Mouse (Mus musculus) MEL (cell line): ENCODE results near the gene Gm20696. TPM values are rescaled to one million over a fixed set of nuclear protein-coding genes. Genes with fewer than 3 reads are reported as not detected.

Experiments
- DNase-seq: peaks from one replicate; pipeline ENCODE4 v3.0.0; 2011; ENCODE audit warnings: low read depth, low spot score
- H3K27ac ChIP-seq: 2 replicates; pipeline ENCODE4 v1.5.1; 2012; ENCODE audit warnings: low read depth, mild to moderate bottlenecking, control low read depth, low read length, moderate library complexity; ENCODE audit not compliant: control insufficient read depth
- H3K27me3 ChIP-seq, 2 experiments: fragments of 150-350 bp in 1 of 2; sonication (generic) in 1 of 2; 2 replicates each; pipeline ENCODE4 v1.6.1; 2012; ENCODE audit warnings: low read length in 2 of 2, mild to moderate bottlenecking in 2 of 2, improper control_type of control experiment in 1 of 2, moderate library complexity in 1 of 2; ENCODE audit not compliant: insufficient read depth in 2 of 2, control insufficient read depth in 1 of 2
- H3K36me3 ChIP-seq, 2 experiments: 2 replicates each; pipeline ENCODE4 v1.6.1; 2012 to 2014; ENCODE audit warnings: low read length in 2 of 2, improper control_type of control experiment in 1 of 2, inconsistent platforms in 1 of 2, mild to moderate bottlenecking in 1 of 2; ENCODE audit not compliant: insufficient read depth in 2 of 2, control insufficient read depth in 1 of 2
- H3K4me1 ChIP-seq, 2 experiments: fragments of 150-350 bp in 1 of 2; sonication (generic) in 1 of 2; 2 replicates each; pipeline ENCODE4 v1.6.1; 2012; ENCODE audit warnings: low read length in 2 of 2, improper control_type of control experiment in 1 of 2, mild to moderate bottlenecking in 1 of 2; ENCODE audit not compliant: insufficient read depth in 2 of 2, control insufficient read depth in 1 of 2
- H3K4me3 ChIP-seq, 2 experiments: fragments of 150-350 bp in 1 of 2; sonication (generic) in 1 of 2; 2 replicates each; pipeline ENCODE4 v1.5.1; 2012; ENCODE audit warnings: low read depth in 2 of 2, low read length in 2 of 2, mild to moderate bottlenecking in 2 of 2, moderate library complexity in 2 of 2, control low read depth in 1 of 2, improper control_type of control experiment in 1 of 2; ENCODE audit not compliant: control insufficient read depth in 1 of 2, insufficient read depth in 1 of 2
- H3K79me2 ChIP-seq: 2 replicates; pipeline ENCODE4 v1.6.1; 2012; ENCODE audit warnings: mild to moderate bottlenecking, low read length, moderate library complexity; ENCODE audit not compliant: control insufficient read depth, poor library complexity, insufficient read depth
- H3K9ac ChIP-seq: 2 replicates; pipeline ENCODE4 v1.6.1; 2012; ENCODE audit warnings: low read depth, mild to moderate bottlenecking, control low read depth, low read length, moderate library complexity; ENCODE audit not compliant: control insufficient read depth, poor library complexity, severe bottlenecking
- H3K9me3 ChIP-seq: fragments of 150-350 bp; sonication (generic); replicated peaks from 2 replicates; pipeline ENCODE4 v1.6.1; 2012; ENCODE audit warnings: mild to moderate bottlenecking, low read length, improper control_type of control experiment, moderate library complexity; ENCODE audit not compliant: insufficient read depth
- BHLHE40 ChIP-seq: IDR thresholded peaks from 2 replicates; pipeline ENCODE4 v1.6.1; 2012; ENCODE audit warnings: low read depth, mild to moderate bottlenecking, inconsistent platforms, low read length, improper control_type of control experiment, borderline replicate concordance
- CHD2 ChIP-seq: IDR thresholded peaks from 2 replicates; pipeline ENCODE4 v1.6.1; 2011; ENCODE audit warnings: low read length, improper control_type of control experiment
- E2F4 ChIP-seq: IDR thresholded peaks from 2 replicates; pipeline ENCODE4 v1.6.1; 2011; ENCODE audit warnings: low read depth, low read length, improper control_type of control experiment, borderline replicate concordance
- EP300 ChIP-seq, 2 experiments: IDR thresholded peaks; 2 replicates each; pipeline ENCODE4 v1.6.1; 2011; ENCODE audit warnings: improper control_type of control experiment in 2 of 2, low read length in 2 of 2, low read depth in 1 of 2, mild to moderate bottlenecking in 1 of 2
- ETS1 ChIP-seq: IDR thresholded peaks from 2 replicates; pipeline ENCODE4 v1.6.1; 2012; ENCODE audit warnings: low read depth, mild to moderate bottlenecking, inconsistent platforms, low read length, improper control_type of control experiment, moderate library complexity
- GATA1 ChIP-seq: IDR thresholded peaks from 2 replicates; pipeline ENCODE4 v1.6.1; 2011; ENCODE audit warnings: low read depth, low read length, improper control_type of control experiment
- HCFC1 ChIP-seq: IDR thresholded peaks from 2 replicates; pipeline ENCODE4 v1.6.1; 2012; ENCODE audit warnings: low read depth, mild to moderate bottlenecking, inconsistent platforms, low read length, improper control_type of control experiment, moderate library complexity
- JUND ChIP-seq: IDR thresholded peaks from 2 replicates; pipeline ENCODE4 v1.6.1; 2011; ENCODE audit warnings: low read depth, mild to moderate bottlenecking, improper control_type of control experiment, low read length
- KAT2A ChIP-seq: conservative IDR thresholded peaks from 2 replicates; pipeline ENCODE4 v1.6.1; 2012; ENCODE audit warnings: low read depth, low read length, improper control_type of control experiment, inconsistent platforms
- MAFK ChIP-seq: IDR thresholded peaks from 2 replicates; pipeline ENCODE4 v1.6.1; 2011; ENCODE audit warnings: low read depth, mild to moderate bottlenecking, low read length, improper control_type of control experiment, borderline replicate concordance
- MEF2A ChIP-seq: IDR thresholded peaks from 2 replicates; pipeline ENCODE4 v1.6.1; 2014; ENCODE audit warnings: low read depth, mild to moderate bottlenecking, inconsistent platforms, low read length, improper control_type of control experiment; ENCODE audit not compliant: poor library complexity, insufficient replicate concordance, severe bottlenecking; ENCODE audit errors: extremely low read depth
- MXI1 ChIP-seq: IDR thresholded peaks from 2 replicates; pipeline ENCODE4 v1.6.1; 2011; ENCODE audit warnings: mild to moderate bottlenecking, low read depth, low read length, improper control_type of control experiment
- MYB ChIP-seq: IDR thresholded peaks from 2 replicates; pipeline ENCODE4 v1.6.1; 2011; ENCODE audit warnings: mild to moderate bottlenecking, low read depth, low read length, improper control_type of control experiment
- NRF1 ChIP-seq: IDR thresholded peaks from 2 replicates; pipeline ENCODE4 v1.6.1; 2014; ENCODE audit warnings: low read depth, mild to moderate bottlenecking, inconsistent platforms, low read length, improper control_type of control experiment, moderate library complexity; ENCODE audit not compliant: poor library complexity, insufficient read depth, severe bottlenecking
- POLR2A ChIP-seq, 2 experiments: IDR thresholded peaks; 2 replicates each; pipeline ENCODE4 v1.6.1; 2011 to 2012; ENCODE audit warnings: low read length in 2 of 2, mild to moderate bottlenecking in 2 of 2, control low read depth in 1 of 2, improper control_type of control experiment in 1 of 2, low read depth in 1 of 2, moderate library complexity in 1 of 2; ENCODE audit not compliant: control insufficient read depth in 1 of 2, insufficient read depth in 1 of 2, poor library complexity in 1 of 2
- POLR2AphosphoS2 ChIP-seq: IDR thresholded peaks from 2 replicates; pipeline ENCODE4 v1.6.1; 2011; ENCODE audit warnings: low read length, improper control_type of control experiment
- SIN3A ChIP-seq: IDR thresholded peaks from 2 replicates; pipeline ENCODE4 v1.6.1; 2012; ENCODE audit warnings: low read length, improper control_type of control experiment, inconsistent platforms
- SMC3 ChIP-seq: IDR thresholded peaks from 2 replicates; pipeline ENCODE4 v1.6.1; 2011; ENCODE audit warnings: low read depth, low read length, improper control_type of control experiment
- TBP ChIP-seq: IDR thresholded peaks from 2 replicates; pipeline ENCODE4 v1.8.0; 2011; ENCODE audit warnings: low read depth, low read length, improper control_type of control experiment
- TCF12 ChIP-seq: IDR thresholded peaks from 2 replicates; pipeline ENCODE4 v1.6.1; 2014; ENCODE audit warnings: low read depth, mild to moderate bottlenecking, inconsistent platforms, low read length, improper control_type of control experiment, moderate library complexity
- UBTF ChIP-seq: IDR thresholded peaks from 2 replicates; pipeline ENCODE4 v1.6.1; 2012; ENCODE audit warnings: low read depth, mild to moderate bottlenecking, inconsistent platforms, low read length, improper control_type of control experiment, moderate library complexity, borderline replicate concordance; ENCODE audit not compliant: insufficient read depth
- ZKSCAN1 ChIP-seq: IDR thresholded peaks from 2 replicates; pipeline ENCODE4 v1.6.1; 2012; ENCODE audit warnings: low read depth, mild to moderate bottlenecking, inconsistent platforms, low read length, improper control_type of control experiment, moderate library complexity
- polyA plus RNA-seq, 2 experiments: library from polyadenylated mRNA; stranded (reverse) in 1 of 2; unstranded in 1 of 2; fragments of >175 nt in 1 of 2; fragments of >200 nt in 1 of 2; gene quantifications; 2 replicates each; pipeline versions ENCODE4 v1.2.1 to v1.2.4; 2012; ENCODE audit warnings: low replicate concordance in 2 of 2, low read depth in 1 of 2; ENCODE audit not compliant: insufficient read length in 2 of 2, insufficient read depth in 1 of 2, missing spikeins in 1 of 2
- total RNA-seq: library from RNA; depleted of rRNA; stranded (reverse); fragments of 300-350 nt; gene quantifications from 2 replicates; pipeline ENCODE4 v1.2.3, GENCODE M21; 2012

Gene Gm20696
- total and polyA plus RNA-seq, 3 experiments = 0.07 to 0.39 TPM; not detected in 1

GRCm38 (mm10) chr6:99268171-99269061 lies 398.2 kb downstream of the Gm20696 start:
- Histone ChIP-seq H3K27me3 (no peaks in the 10 kb centered on the region), H3K27ac (no peak overlapping the region), H3K36me3 (no peaks in the 10 kb centered on the region), H3K9me3 (no peaks in the 10 kb centered on the region), H3K9ac (no peak overlapping the region), H3K4me3 (no peak overlapping the region), H3K4me1 (peaks cover 0 to 3% of the 10 kb centered on the region in 2 experiments; a peak in 1 of 4 replicates), H3K79me2 (no peaks in the 10 kb centered on the region)
- no peak for DNase-seq
- TF ChIP-seq UBTF = no peak
- no peak for TF ChIP-seq JUND

DNA sequence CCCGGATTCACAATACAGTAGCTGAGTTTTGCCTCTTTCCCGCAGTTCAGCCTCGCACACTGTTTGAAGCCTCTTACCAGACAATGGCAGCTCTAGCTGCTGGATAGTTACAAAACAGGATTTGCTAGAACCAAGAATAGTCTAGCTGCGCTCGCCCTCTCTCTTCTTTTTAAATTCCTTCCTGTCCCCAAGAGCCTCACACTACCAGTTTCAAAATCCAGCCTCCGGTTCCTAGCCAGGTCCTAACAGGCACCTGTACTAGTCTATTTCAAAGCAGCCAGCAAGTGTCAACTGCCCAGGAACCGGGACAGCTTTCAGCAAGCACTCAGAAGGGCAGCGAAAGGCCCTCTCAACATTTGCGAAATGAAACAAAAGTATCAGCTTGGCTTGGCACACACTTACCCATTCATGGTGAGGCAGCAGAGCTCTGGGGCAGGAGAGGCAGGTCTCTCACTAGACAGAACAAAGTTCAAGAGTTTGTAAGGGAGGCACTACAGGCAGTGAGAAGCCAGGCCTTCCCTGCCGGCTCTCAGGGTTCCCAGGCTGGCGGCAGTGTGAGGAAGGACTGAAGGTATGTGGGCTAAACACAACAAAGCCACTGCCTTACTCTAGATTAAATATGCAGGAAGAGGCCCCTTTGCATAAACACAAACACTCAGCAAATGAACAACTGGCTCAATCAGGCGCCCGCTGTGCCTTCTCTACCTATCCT lies 400.5 kb downstream of the Gm20696 start:
- H3K27me3 ChIP-seq = no peaks in the 10 kb centered on the region
- no peak overlapping the region for H3K4me3 ChIP-seq
- H3K4me1 ChIP-seq = peaks cover 0 to 3% of the 10 kb centered on the region in 2 experiments; a peak in 1 of 4 replicates
- no peaks in the 10 kb centered on the region for H3K9me3 ChIP-seq
- no peaks in the 10 kb centered on the region for H3K36me3 ChIP-seq
- no peak for DNase-seq
- TF ChIP-seq POLR2A (IDR thresholded peaks at IDR 0.05; ENCODE audit: control insufficient read depth in 1 of 2, insufficient read depth in 1 of 2, low read depth in 1 of 2, low read length in 2 of 2, poor library complexity in 1 of 2) (no peak), SIN3A (no peak), MXI1 (no peak), SMC3 (no peak)
- no peaks in the 10 kb centered on the region for H3K79me2 ChIP-seq
- H3K9ac ChIP-seq = no peak overlapping the region
- no peak overlapping the region for H3K27ac ChIP-seq

DNA sequence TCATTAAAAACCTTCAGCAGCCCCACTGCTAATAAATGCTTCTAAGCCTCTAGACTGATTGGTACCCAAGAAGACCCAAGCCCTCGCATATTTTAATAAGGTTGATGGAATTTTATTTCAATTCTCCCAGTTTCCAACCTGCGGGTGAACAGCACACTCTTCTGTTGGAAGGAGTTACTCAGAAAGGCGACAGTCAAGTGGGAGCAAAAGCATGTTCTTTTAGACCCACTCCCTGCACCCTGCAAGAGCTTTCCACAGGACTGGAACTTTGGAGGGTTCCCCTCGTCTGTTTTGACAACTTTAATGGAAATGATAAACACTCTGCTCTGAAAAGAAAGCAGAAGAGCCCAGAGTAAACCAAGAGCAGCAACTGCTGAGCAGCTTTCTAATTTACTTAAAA lies 401.4 kb downstream of the Gm20696 start:
- TF ChIP-seq CHD2 (no peak), MYB (no peak), MAFK (no peak), MEF2A (no peak), ZKSCAN1 (no peak), SMC3 (no peak), HCFC1 (no peak), EP300 (IDR thresholded peaks at IDR 0.05; ENCODE audit: low read depth in 1 of 2, low read length in 2 of 2) (no peak), SIN3A (no peak), POLR2AphosphoS2 (no peak), BHLHE40 (no peak), TCF12 (no peak), E2F4 (no peak), JUND (no peak), GATA1 (no peak), MXI1 (no peak), KAT2A (no peak), ETS1 (no peak), TBP (no peak), NRF1 (no peak)
- H3K9ac ChIP-seq = no peak overlapping the region
- H3K9me3 ChIP-seq = no peaks in the 10 kb centered on the region
- H3K27ac ChIP-seq = no peak overlapping the region
- no peak overlapping the region for H3K4me3 ChIP-seq
- no peaks in the 10 kb centered on the region for H3K79me2 ChIP-seq
- no peak for DNase-seq
- peaks cover 0 to 3% of the 10 kb centered on the region in 2 experiments; a peak in 1 of 4 replicates for H3K4me1 ChIP-seq
- H3K27me3 ChIP-seq = no peaks in the 10 kb centered on the region
- H3K36me3 ChIP-seq = no peaks in the 10 kb centered on the region
